Mouse (Mus musculus): Measurements from ENCODE around the gene Borcs6. TPM values are rescaled to one million over a fixed set of nuclear protein-coding genes. Genes with fewer than 3 reads are reported as not detected.

The Borcs6 gene
- total and polyA plus RNA-seq, 2 experiments from 2014 or later, result 20.9 to 32.8 TPM

DNA sequence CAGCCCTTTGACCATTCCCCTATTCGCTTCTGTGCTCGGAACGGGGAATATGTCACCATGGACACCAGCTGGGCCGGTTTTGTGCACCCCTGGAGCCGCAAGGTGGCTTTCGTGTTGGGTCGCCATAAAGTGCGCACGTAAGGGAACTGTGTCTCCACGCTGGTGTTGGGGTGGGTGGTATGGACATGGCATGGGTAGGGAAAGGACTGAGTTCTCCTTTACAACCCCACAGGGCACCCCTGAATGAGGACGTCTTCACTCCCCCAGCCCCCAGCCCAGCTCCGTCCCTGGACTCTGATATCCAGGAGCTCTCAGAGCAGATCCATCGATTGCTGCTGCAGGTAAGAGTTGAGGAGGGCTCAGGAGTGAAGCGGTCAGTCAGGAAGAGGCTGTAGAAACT, 43.6 kb downstream of the Borcs6 start:
- no peaks in the 10 kb centered on the region for H3K9me3 ChIP-seq (ENCODE audit: low read length)
- no peaks in the 10 kb centered on the region for H3K27me3 ChIP-seq (ENCODE audit: insufficient read depth, low read length)
- H3K27ac ChIP-seq (ENCODE audit: low read depth, low read length), result no peak overlapping the region
- H3K36me3 ChIP-seq (ENCODE audit: insufficient read depth), result peaks cover 72% of the 10 kb centered on the region
- no peak for ATAC-seq
- no peak overlapping the region for H3K4me2 ChIP-seq (ENCODE audit: low read depth)
- H3K9ac ChIP-seq, result no peak overlapping the region
- DNase-seq, result no peak
- no peak overlapping the region for H3K4me3 ChIP-seq (ENCODE audit: low read depth, low read length)
- no peak for TF ChIP-seq CTCF (IDR thresholded peaks at IDR 0.05; ENCODE audit: low read depth)
- H3K4me1 ChIP-seq (ENCODE audit: insufficient read depth), result peaks cover 5% of the 10 kb centered on the region
- 97% methylated on average over 14 of the region's 14 CpGs for WGBS

- Histone ChIP-seq H3K9me3 (ENCODE audit: low read length) (no peaks in the 10 kb centered on the region), H3K9ac (no peak overlapping the region), H3K36me3 (ENCODE audit: insufficient read depth) (peaks cover 78% of the 10 kb centered on the region), H3K4me3 (ENCODE audit: low read depth, low read length) (no peak overlapping the region), H3K27me3 (ENCODE audit: insufficient read depth, low read length) (no peaks in the 10 kb centered on the region), H3K4me1 (ENCODE audit: insufficient read depth) (no peaks in the 10 kb centered on the region), H3K27ac (ENCODE audit: low read depth, low read length) (no peak overlapping the region), H3K4me2 (ENCODE audit: low read depth) (no peak overlapping the region)
- TF ChIP-seq CTCF (IDR thresholded peaks at IDR 0.05; ENCODE audit: low read depth), result no peak
- 91% methylated on average over 15 of the region's 15 CpGs for WGBS
- DNase-seq (no peak), ATAC-seq (no peak)
These were observed 44.3 kb downstream of the Borcs6 start for GRCm38 (mm10) chr11:69103531-69104435.

- Histone ChIP-seq H3K9me3 (ENCODE audit: low read length) (no peaks in the 10 kb centered on the region), H3K27ac (ENCODE audit: low read depth, low read length) (no peak overlapping the region), H3K4me3 (ENCODE audit: low read depth, low read length) (no peak overlapping the region), H3K36me3 (ENCODE audit: insufficient read depth) (peaks cover 85% of the 10 kb centered on the region), H3K4me2 (ENCODE audit: low read depth) (no peak overlapping the region), H3K4me1 (ENCODE audit: insufficient read depth) (no peaks in the 10 kb centered on the region), H3K27me3 (ENCODE audit: insufficient read depth, low read length) (no peaks in the 10 kb centered on the region), H3K9ac (no peak overlapping the region)
- DNase-seq (no peak), ATAC-seq (no peak)
- WGBS, result 90% methylated on average over 14 of the region's 14 CpGs
- TF ChIP-seq CTCF (IDR thresholded peaks at IDR 0.05; ENCODE audit: low read depth), result no peak
These were observed 45.0 kb downstream of the Borcs6 start for GRCm38 (mm10) chr11:69104487-69104886.

- H3K4me3 ChIP-seq (ENCODE audit: low read depth, low read length), result no peak overlapping the region
- H3K9ac ChIP-seq, result no peak overlapping the region
- H3K9me3 ChIP-seq (ENCODE audit: low read length), result no peaks in the 10 kb centered on the region
- no peaks in the 10 kb centered on the region for H3K27me3 ChIP-seq (ENCODE audit: insufficient read depth, low read length)
- H3K4me2 ChIP-seq (ENCODE audit: low read depth), result no peak overlapping the region
- ATAC-seq (no peak), DNase-seq (no peak)
- WGBS, result 91% methylated on average over 6 of the region's 6 CpGs
- peaks cover 87% of the 10 kb centered on the region for H3K36me3 ChIP-seq (ENCODE audit: insufficient read depth)
- no peaks in the 10 kb centered on the region for H3K4me1 ChIP-seq (ENCODE audit: insufficient read depth)
- H3K27ac ChIP-seq (ENCODE audit: low read depth, low read length), result no peak overlapping the region
- no peak for TF ChIP-seq CTCF (IDR thresholded peaks at IDR 0.05; ENCODE audit: low read depth)
These were observed 45.7 kb downstream of the Borcs6 start for GRCm38 (mm10) chr11:69105227-69105626.

DNA sequence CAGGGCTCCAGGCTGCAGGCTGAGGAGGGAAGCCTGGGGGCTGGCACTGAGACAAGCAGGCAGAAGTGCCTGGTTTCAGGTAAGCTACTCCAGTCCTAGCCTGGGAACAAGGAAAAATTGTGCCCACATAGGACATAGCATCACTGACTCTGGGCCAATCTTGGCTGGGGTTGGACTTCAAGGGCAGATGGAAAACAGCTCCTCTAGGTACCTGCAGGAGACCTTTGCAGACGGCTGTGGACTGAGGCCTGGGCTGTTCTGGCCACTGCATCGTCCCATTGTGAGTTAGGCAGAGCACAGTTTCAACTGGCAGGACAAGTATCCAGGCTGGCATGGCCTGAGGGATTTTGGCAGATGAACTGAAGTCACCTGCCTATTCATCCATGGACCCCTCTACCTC, 46.3 kb downstream of the Borcs6 start:
- ATAC-seq (no peak), DNase-seq (no peak)
- H3K27ac ChIP-seq (ENCODE audit: low read depth, low read length), result no peak overlapping the region
- H3K36me3 ChIP-seq (ENCODE audit: insufficient read depth), result peaks cover 84% of the 10 kb centered on the region
- no peak overlapping the region for H3K4me3 ChIP-seq (ENCODE audit: low read depth, low read length)
- no peaks in the 10 kb centered on the region for H3K27me3 ChIP-seq (ENCODE audit: insufficient read depth, low read length)
- no peak overlapping the region for H3K9ac ChIP-seq
- no peak overlapping the region for H3K4me2 ChIP-seq (ENCODE audit: low read depth)
- no peak for TF ChIP-seq CTCF (IDR thresholded peaks at IDR 0.05; ENCODE audit: low read depth)
- 100% methylated on average over 2 of the region's 2 CpGs for WGBS
- no peaks in the 10 kb centered on the region for H3K9me3 ChIP-seq (ENCODE audit: low read length)
- H3K4me1 ChIP-seq (ENCODE audit: insufficient read depth), result no peaks in the 10 kb centered on the region

GRCm38 (mm10) chr11:69106299-69106698, 46.8 kb downstream of the Borcs6 start:
- no peak overlapping the region for H3K9ac ChIP-seq
- no peaks in the 10 kb centered on the region for H3K4me1 ChIP-seq (ENCODE audit: insufficient read depth)
- no peak for DNase-seq
- no peak overlapping the region for H3K4me3 ChIP-seq (ENCODE audit: low read depth, low read length)
- H3K9me3 ChIP-seq (ENCODE audit: low read length), result no peaks in the 10 kb centered on the region
- H3K27ac ChIP-seq (ENCODE audit: low read depth, low read length), result no peak overlapping the region
- no peak overlapping the region for H3K4me2 ChIP-seq (ENCODE audit: low read depth)
- TF ChIP-seq CTCF (IDR thresholded peaks at IDR 0.05; ENCODE audit: low read depth), result no peak
- 90% methylated on average over 11 of the region's 11 CpGs for WGBS
- peaks cover 79% of the 10 kb centered on the region for H3K36me3 ChIP-seq (ENCODE audit: insufficient read depth)
- ATAC-seq, result no peak
- H3K27me3 ChIP-seq (ENCODE audit: insufficient read depth, low read length), result no peaks in the 10 kb centered on the region

DNA sequence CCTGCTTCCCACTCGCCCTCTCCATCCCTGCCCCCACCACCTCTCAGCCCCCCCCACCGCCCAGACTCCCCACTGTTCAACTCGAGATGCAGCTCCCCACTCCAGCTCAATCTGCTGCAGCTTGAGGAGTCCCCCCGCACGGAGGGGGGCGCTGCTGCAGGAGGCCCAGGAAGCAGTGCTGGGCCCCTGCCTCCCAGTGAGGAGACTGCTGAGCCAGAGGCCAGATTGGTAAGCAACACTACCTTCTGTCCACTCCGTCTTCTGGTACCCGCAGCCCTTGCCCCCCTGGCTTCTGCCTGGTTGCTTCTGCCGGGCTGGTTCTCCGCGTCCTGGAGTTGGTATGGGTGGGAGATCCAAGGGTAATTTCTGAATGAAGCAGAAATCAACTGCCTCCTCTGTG, 47.3 kb downstream of the Borcs6 start:
- 80% methylated on average over 11 of the region's 11 CpGs for WGBS
- Histone ChIP-seq H3K4me2 (ENCODE audit: low read depth) (no peak overlapping the region), H3K4me3 (ENCODE audit: low read depth, low read length) (no peak overlapping the region), H3K4me1 (ENCODE audit: insufficient read depth) (no peaks in the 10 kb centered on the region), H3K27ac (ENCODE audit: low read depth, low read length) (no peak overlapping the region), H3K36me3 (ENCODE audit: insufficient read depth) (peaks cover 74% of the 10 kb centered on the region), H3K9me3 (ENCODE audit: low read length) (no peaks in the 10 kb centered on the region), H3K9ac (no peak overlapping the region), H3K27me3 (ENCODE audit: insufficient read depth, low read length) (no peaks in the 10 kb centered on the region)
- no peak for TF ChIP-seq CTCF (IDR thresholded peaks at IDR 0.05; ENCODE audit: low read depth)
- ATAC-seq, result no peak
- DNase-seq, result no peak
